Mouse (Mus musculus): ENCODE data around the gene Thap11. TPM values are rescaled to one million over a fixed set of nuclear protein-coding genes. Genes with fewer than 3 reads are reported as not detected.

Thap11 gene
- polyA plus RNA-seq, 1 experiment, result 48.2 TPM

DNA sequence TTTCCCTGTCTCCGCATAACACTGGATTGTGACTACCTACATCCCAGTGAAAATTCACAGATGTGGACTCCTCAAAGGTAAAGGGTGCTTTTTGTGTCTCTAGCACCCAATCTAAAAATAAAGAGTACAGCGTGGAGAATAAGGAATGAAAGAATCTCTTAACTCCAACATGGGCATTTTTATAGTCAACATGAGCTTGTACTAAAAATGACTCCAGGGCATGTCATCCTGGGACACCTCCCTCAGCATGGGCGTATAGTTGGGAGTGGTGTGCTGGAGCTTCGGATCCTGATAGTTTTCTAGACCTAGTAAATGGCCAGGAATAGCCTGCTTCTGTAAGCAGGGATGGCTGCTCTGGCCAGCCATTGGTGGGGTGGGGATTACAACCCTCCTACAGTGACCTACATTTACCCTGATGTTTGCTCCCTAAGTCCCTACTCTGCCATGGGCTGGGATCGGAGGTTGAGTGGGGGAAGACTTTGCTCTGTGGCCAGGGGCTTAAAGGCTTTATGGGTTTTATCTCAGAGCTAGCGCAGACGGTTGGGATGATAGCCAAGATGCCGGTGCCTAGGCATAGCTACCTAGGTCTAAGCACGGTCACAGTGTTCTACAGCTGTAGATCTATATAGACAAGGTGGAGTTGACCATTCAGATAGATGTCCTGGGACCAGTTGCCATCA lies 43.0 kb downstream of the Thap11 start:
- no peak overlapping the region for H3K4me3 ChIP-seq (ENCODE audit: insufficient read depth, poor library complexity, severe bottlenecking)
- peaks cover 2% of the 10 kb centered on the region for H3K36me3 ChIP-seq (ENCODE audit: control insufficient read depth, insufficient read depth)
- no peaks in the 10 kb centered on the region for H3K27me3 ChIP-seq (ENCODE audit: control insufficient read depth, insufficient read depth, insufficient read length)
- peaks cover 22% of the 10 kb centered on the region for H3K79me2 ChIP-seq (ENCODE audit: control insufficient read depth, insufficient read depth)
- TF ChIP-seq USF1 (IDR thresholded peaks at IDR 0.05; ENCODE audit: low read depth) (no peak), FOSL1 (IDR thresholded peaks at IDR 0.05; ENCODE audit: insufficient read depth, low read length, poor library complexity, severe bottlenecking) (no peak), CTCF (IDR thresholded peaks at IDR 0.05; ENCODE audit: control insufficient read depth, insufficient read depth, insufficient read length) (no peak), MAX (IDR thresholded peaks at IDR 0.05) (no peak), MYOD1 (IDR thresholded peaks at IDR 0.05; ENCODE audit: control insufficient read depth, insufficient read length, low read depth) (no peak), CEBPB (IDR thresholded peaks at IDR 0.05; ENCODE audit: low read depth) (no peak)
- H3ac ChIP-seq (ENCODE audit: control insufficient read depth, insufficient read length, low read depth), result no peak overlapping the region
- H3K79me3 ChIP-seq (ENCODE audit: low read depth), result peaks cover 4% of the 10 kb centered on the region

DNA sequence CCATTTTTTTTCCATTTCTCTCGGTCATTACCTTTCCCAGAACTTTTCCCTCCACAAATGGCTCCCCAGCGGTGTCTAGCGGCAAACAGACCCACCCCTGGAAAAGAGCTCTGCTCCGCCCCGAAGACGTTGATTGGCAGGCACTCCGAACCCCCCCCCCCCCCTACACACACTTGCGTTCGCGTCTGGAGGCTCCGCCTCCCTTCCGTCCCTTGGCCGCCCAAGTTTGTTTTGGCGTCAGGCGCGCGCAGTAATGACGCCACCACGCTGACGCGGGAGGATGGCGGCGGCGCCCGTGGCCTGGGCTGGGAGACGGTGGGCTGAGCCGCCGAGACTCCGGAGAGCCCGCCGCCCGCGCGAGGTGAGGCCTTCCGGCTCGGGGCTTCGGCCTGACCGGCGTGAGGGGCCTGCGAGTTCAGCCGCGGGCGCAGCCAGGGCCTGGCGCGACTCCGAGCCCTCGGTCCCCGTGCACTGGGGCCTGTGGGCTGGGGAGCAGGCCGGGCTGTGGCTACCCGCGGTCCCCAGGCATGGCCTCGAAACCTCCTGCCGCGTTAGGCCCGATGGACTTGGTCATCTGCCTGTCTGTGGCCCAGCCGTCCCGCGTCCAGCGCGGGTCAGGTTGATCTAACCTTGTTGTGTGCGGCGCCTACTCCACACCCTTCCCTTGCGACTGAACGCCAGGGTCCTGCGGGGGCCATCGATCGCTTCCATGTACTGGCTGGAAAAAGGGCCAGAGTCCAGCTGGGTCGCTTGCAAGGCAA lies 45.4 kb downstream of the Thap11 start, which contains the start of gene Pskh1:
TSS of gene Pskh1 (plus strand) at position 262 of the 761 bp plus-strand sequence.
- H3K79me2 ChIP-seq (ENCODE audit: control insufficient read depth, insufficient read depth), result peaks cover 24% of the 10 kb centered on the region
- H3K79me3 ChIP-seq (ENCODE audit: low read depth), result peaks cover 6% of the 10 kb centered on the region
- peak within 1 kb of the TSS; percentile 75 for H3K4me3 ChIP-seq (ENCODE audit: insufficient read depth, poor library complexity, severe bottlenecking)
- H3K27me3 ChIP-seq (ENCODE audit: control insufficient read depth, insufficient read depth, insufficient read length), result no peaks in the 10 kb centered on the region
- TF ChIP-seq FOSL1 (IDR thresholded peaks at IDR 0.05; ENCODE audit: insufficient read depth, low read length, poor library complexity, severe bottlenecking) (no peak), MYOG (IDR thresholded peaks at IDR 0.05; ENCODE audit: control insufficient read depth, extremely low read depth, insufficient read length) (no peak), MAX (IDR thresholded peaks at IDR 0.05) (no peak), USF1 (IDR thresholded peaks at IDR 0.05; ENCODE audit: low read depth) (no peak), CTCF (IDR thresholded peaks at IDR 0.05; ENCODE audit: control insufficient read depth, insufficient read depth, insufficient read length) (no peak), CEBPB (IDR thresholded peaks at IDR 0.05; ENCODE audit: low read depth) (no peak), MYOD1 (IDR thresholded peaks at IDR 0.05; ENCODE audit: control insufficient read depth, insufficient read length, low read depth) (no peak)
- peak within 1 kb of the TSS; percentile 100 for H3ac ChIP-seq (ENCODE audit: control insufficient read depth, insufficient read length, low read depth)
- H3K36me3 ChIP-seq (ENCODE audit: control insufficient read depth, insufficient read depth), result no peaks in the 10 kb centered on the region

DNA sequence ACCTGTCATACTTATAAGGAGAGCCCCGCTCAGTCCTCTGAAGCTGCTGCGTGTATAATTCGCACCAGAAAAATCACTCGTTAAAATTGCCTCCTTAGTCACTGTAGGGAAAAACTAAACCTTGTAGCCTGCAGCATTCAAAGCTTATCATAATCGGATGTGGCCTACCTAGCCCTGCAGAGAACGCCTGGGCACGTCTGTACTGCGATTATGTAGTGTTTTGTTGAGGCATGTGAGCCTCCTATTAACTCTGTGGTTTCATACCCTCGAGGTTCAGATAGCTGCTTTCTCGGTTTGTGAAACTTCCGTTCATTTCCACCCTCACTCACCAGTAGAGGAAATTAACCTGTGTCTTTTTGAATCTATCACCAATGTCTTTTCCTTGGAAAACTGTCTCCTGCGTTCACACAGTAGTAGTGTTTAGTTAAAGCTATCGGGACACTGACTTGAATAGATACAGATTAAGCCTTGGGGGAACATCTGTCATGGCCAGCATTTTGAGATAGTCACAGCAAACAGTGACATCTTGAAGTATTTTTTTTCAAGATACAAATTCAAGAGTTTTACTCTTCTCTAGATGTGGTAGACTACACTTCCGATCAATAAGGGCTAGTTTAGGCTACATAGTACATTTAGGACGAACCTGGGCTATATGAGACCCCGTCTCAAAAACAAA lies 46.1 kb downstream of the Thap11 start:
- TF ChIP-seq CTCF (IDR thresholded peaks at IDR 0.05; ENCODE audit: control insufficient read depth, insufficient read depth, insufficient read length) (no peak), USF1 (IDR thresholded peaks at IDR 0.05; ENCODE audit: low read depth) (no peak), CEBPB (IDR thresholded peaks at IDR 0.05; ENCODE audit: low read depth) (no peak), FOSL1 (IDR thresholded peaks at IDR 0.05; ENCODE audit: insufficient read depth, low read length, poor library complexity, severe bottlenecking) (no peak), MYOD1 (IDR thresholded peaks at IDR 0.05; ENCODE audit: control insufficient read depth, insufficient read length, low read depth) (no peak), MYOG (IDR thresholded peaks at IDR 0.05; ENCODE audit: control insufficient read depth, extremely low read depth, insufficient read length) (no peak), MAX (IDR thresholded peaks at IDR 0.05) (no peak)
- H3K27me3 ChIP-seq (ENCODE audit: control insufficient read depth, insufficient read depth, insufficient read length), result no peaks in the 10 kb centered on the region
- H3K79me3 ChIP-seq (ENCODE audit: low read depth), result peaks cover 6% of the 10 kb centered on the region
- peak overlapping the region; percentile 75 for H3K4me3 ChIP-seq (ENCODE audit: insufficient read depth, poor library complexity, severe bottlenecking)
- H3ac ChIP-seq (ENCODE audit: control insufficient read depth, insufficient read length, low read depth), result peak overlapping the region; percentile 100
- H3K36me3 ChIP-seq (ENCODE audit: control insufficient read depth, insufficient read depth), result no peaks in the 10 kb centered on the region
- H3K79me2 ChIP-seq (ENCODE audit: control insufficient read depth, insufficient read depth), result peaks cover 29% of the 10 kb centered on the region

Other genes with a start within 250 kb of the Thap11 start
- 28.7 TPM for gene Ripor1, start 249.9 kb upstream of the Thap11 start, polyA plus RNA-seq (2012; fragmentation: generic; extraction: Trizol)
- 30.2 TPM for gene Ctcf, start 218.6 kb upstream of the Thap11 start, polyA plus RNA-seq (2012; fragmentation: generic; extraction: Trizol)
- 0.18 TPM for gene Agrp, start 217.7 kb upstream of the Thap11 start, polyA plus RNA-seq (2012; fragmentation: generic; extraction: Trizol)
- gene Carmil2, start 168.9 kb upstream of the Thap11 start, polyA plus RNA-seq (2012; fragmentation: generic; extraction: Trizol), result 0.49 TPM
- 30.4 TPM for gene Acd, start 154.0 kb upstream of the Thap11 start, polyA plus RNA-seq (2012; fragmentation: generic; extraction: Trizol)
- 16.4 TPM for gene Pard6a, start 154.0 kb upstream of the Thap11 start, polyA plus RNA-seq (2012; fragmentation: generic; extraction: Trizol)
- 0.09 TPM for gene 4933405L10Rik, start 147.5 kb upstream of the Thap11 start, polyA plus RNA-seq (2012; fragmentation: generic; extraction: Trizol)
- gene Enkd1, start 146.9 kb upstream of the Thap11 start, polyA plus RNA-seq (2012; fragmentation: generic; extraction: Trizol), result 24.8 TPM
- gene Gfod2, start 96.5 kb upstream of the Thap11 start, polyA plus RNA-seq (2012; fragmentation: generic; extraction: Trizol), result 8.2 TPM
- 11.0 TPM for gene Ranbp10, start 27.8 kb upstream of the Thap11 start, polyA plus RNA-seq (2012; fragmentation: generic; extraction: Trizol)
- gene Tsnaxip1, start 27.4 kb upstream of the Thap11 start, polyA plus RNA-seq (2012; fragmentation: generic; extraction: Trizol), result 0.09 TPM
- 35.7 TPM for gene Cenpt, start 1.9 kb upstream of the Thap11 start, polyA plus RNA-seq (2012; fragmentation: generic; extraction: Trizol)
- gene Nutf2, start 5.4 kb downstream of the Thap11 start, polyA plus RNA-seq (2012; fragmentation: generic; extraction: Trizol), result 258 TPM
- gene Edc4, start 25.7 kb downstream of the Thap11 start, polyA plus RNA-seq (2012; fragmentation: generic; extraction: Trizol), result 31.3 TPM
- 0.32 TPM for gene Nrn1l, start 38.4 kb downstream of the Thap11 start, polyA plus RNA-seq (2012; fragmentation: generic; extraction: Trizol)
- gene Pskh1, start 45.3 kb downstream of the Thap11 start, polyA plus RNA-seq (2012; fragmentation: generic; extraction: Trizol), result 14.4 TPM
- 0.16 TPM for gene Ctrl, start 78.7 kb downstream of the Thap11 start, polyA plus RNA-seq (2012; fragmentation: generic; extraction: Trizol)
- gene Psmb10, start 83.3 kb downstream of the Thap11 start, polyA plus RNA-seq (2012; fragmentation: generic; extraction: Trizol), result 73.5 TPM
- 1.4 TPM for gene Lcat, start 88.2 kb downstream of the Thap11 start, polyA plus RNA-seq (2012; fragmentation: generic; extraction: Trizol)
- 79.1 TPM for gene Slc12a4, start 111.0 kb downstream of the Thap11 start, polyA plus RNA-seq (2012; fragmentation: generic; extraction: Trizol)
- gene Dpep3, start 124.3 kb downstream of the Thap11 start, polyA plus RNA-seq (2012; fragmentation: generic; extraction: Trizol), result not detected
- 13.1 TPM for gene Dus2, start 136.2 kb downstream of the Thap11 start, polyA plus RNA-seq (2012; fragmentation: generic; extraction: Trizol)
- gene Dpep2nb, start 150.8 kb downstream of the Thap11 start, polyA plus RNA-seq (2012; fragmentation: generic; extraction: Trizol), result 0.05 TPM
- 15.0 TPM for gene Ddx28, start 156.8 kb downstream of the Thap11 start, polyA plus RNA-seq (2012; fragmentation: generic; extraction: Trizol)
- gene Nfatc3, start 203.7 kb downstream of the Thap11 start, polyA plus RNA-seq (2012; fragmentation: generic; extraction: Trizol), result 12.6 TPM

All from C2C12 (cell line).